8 mouse cellular contexts compared by ENCODE assay signal in genomic region chr4:141213770-141214336, GRCm38 (mm10). TPM values are rescaled to one million over a fixed set of nuclear protein-coding genes. Genes with fewer than 3 reads are reported as not detected.
DNase-seq lines count a peak whose midpoint lies in the region; ATAC-seq and TF ChIP-seq lines count a peak whose summit lies in the region.

Gene Rsg1, plus strand, starts transcription at chr4:141213956.

- H3K9ac ChIP-seq in hindbrain, postnatal 0 days (replicated peaks; ENCODE audit: low read length): peak within 1 kb of the TSS; percentile 48

- peak within 1 kb of the TSS; percentile 47 for H3K4me3 ChIP-seq in hindbrain, postnatal 0 days (ENCODE audit: low read length)
- H3K4me3 ChIP-seq in left cerebral cortex, adult 2 months: peak within 1 kb of the TSS; percentile 55

- peak; percentile 34 for TF ChIP-seq CTCF in hindbrain, postnatal 0 days (IDR thresholded peaks at IDR 0.05; ENCODE audit: low read depth)
- TF ChIP-seq CTCF in left cerebral cortex, adult 2 months (IDR thresholded peaks at IDR 0.05): peak; percentile 15

- intact Hi-C loops in left cerebral cortex, adult 2 months (cut with DNase I): no loop called here

- no peaks in the 10 kb centered on the region for H3K9me3 ChIP-seq in hindbrain, postnatal 0 days (ENCODE audit: low read length)

- 0 out of 2 replicates have a peak, but pooled peaks cover 4% of the 10 kb centered on the region for H3K4me1 ChIP-seq in hindbrain, postnatal 0 days (ENCODE audit: insufficient read depth, low read length)

- H3K27me3 ChIP-seq in hindbrain, postnatal 0 days (ENCODE audit: insufficient read depth, low read length): no peaks in the 10 kb centered on the region

- H3K36me3 ChIP-seq in hindbrain, postnatal 0 days (ENCODE audit: insufficient read depth, low read length): no peaks in the 10 kb centered on the region

- peak within 1 kb of the TSS; percentile 85 for H3K4me2 ChIP-seq in hindbrain, postnatal 0 days (ENCODE audit: low read depth, low read length)

- peak within 1 kb of the TSS; percentile 32; the same call in 1 of the 2 replicates for H3K27ac ChIP-seq in hindbrain, postnatal 0 days
- H3K27ac ChIP-seq in left cerebral cortex, adult 2 months: peak within 1 kb of the TSS; percentile 60

- DNase-seq in T-cell, adult 2 months (ENCODE audit: low spot score): peak; percentile 88
- DNase-seq in cerebellum, postnatal 36 days: peak; percentile 95
- peak; percentile 92 for DNase-seq in gastrocnemius, adult 18-20 months (ENCODE audit: low spot score)
- peak; percentile 97 for DNase-seq in hindbrain, postnatal 0 days (ENCODE audit: low spot score)
- peak; percentile 92 to 94 for DNase-seq in left cerebral cortex, adult 2 months (ENCODE audit: extremely low spot score in 1 of 2, low spot score in 2 of 2)
- DNase-seq in right cerebral cortex, adult 2 months (ENCODE audit: low spot score in 2 of 2): peak; percentile 96 to 98
- peak; percentile 95 for DNase-seq in urinary bladder, postnatal 14 days (ENCODE audit: low spot score)

- under 1% methylated on average over 24 of the region's 24 CpGs for WGBS in hindbrain, postnatal 0 days

- peak; percentile 80 for ATAC-seq in hindbrain, postnatal 0 days
- peak; percentile 85 for ATAC-seq in megakaryocyte, adult 5-6 weeks (ENCODE audit: poor library complexity, severe bottlenecking)

RNA-seq across cellular contexts. Expression of gene Rsg1, which starts in this region (rescaled TPM):
- under 1 TPM in 1 of 2 experiments, not detected in 1; 0.31 TPM for total RNA-seq in gastrocnemius, adult 18-20 months (2021)
- total RNA-seq in hindbrain, postnatal 0 days (2014; rRNA removed): 2.4 and 8.7 TPM in 2 replicates
- polyA plus RNA-seq in hindbrain, postnatal 0 days (2015; fragmentation: Nextera tagmentation; extraction: Ambion mirVana): 3.9 and 4.3 TPM in 2 replicates
- 1 to 10 TPM; 2.7 to 4.4 TPM for total RNA-seq in left cerebral cortex, adult 2 months (2021)
- not detected in 2 replicates for total RNA-seq in megakaryocyte, adult 5-6 weeks (2015)
- total RNA-seq in megakaryocyte, adult 5-6 weeks (2017): 0.77 and 0.95 TPM in 2 replicates

Comparison
In these comparisons a context has a peak if more than half of its experiments do, and no peak if none do; other contexts are left out.
1. Peak in every context shown above with its lines: DNase-seq, ATAC-seq, H3K4me3 ChIP-seq and H3K27ac ChIP-seq.
2. Peak in DNase-seq in gastrocnemius, adult 18-20 months; RNA of the gene not detected or under 1 TPM.
3. Peak in ATAC-seq in megakaryocyte, adult 5-6 weeks; RNA of the gene not detected or under 1 TPM.